Mouse (Mus musculus) activated CD4-positive, CD25-positive, alpha-beta regulatory T cell, adult 9 weeks (primary cell): ENCODE results near the gene Tmem72. TPM values are rescaled to one million over a fixed set of nuclear protein-coding genes. Genes with fewer than 3 reads are reported as not detected.

Experiments
- polyA plus RNA-seq: library from polyadenylated mRNA; unstranded; fragments of 100-300 nt; shearing (Covaris generic); gene quantifications from one replicate; pipeline ENCODE4 v1.2.1, GENCODE M21; 2017

Tmem72 gene
- 0.02 TPM for polyA plus RNA-seq

DNA sequence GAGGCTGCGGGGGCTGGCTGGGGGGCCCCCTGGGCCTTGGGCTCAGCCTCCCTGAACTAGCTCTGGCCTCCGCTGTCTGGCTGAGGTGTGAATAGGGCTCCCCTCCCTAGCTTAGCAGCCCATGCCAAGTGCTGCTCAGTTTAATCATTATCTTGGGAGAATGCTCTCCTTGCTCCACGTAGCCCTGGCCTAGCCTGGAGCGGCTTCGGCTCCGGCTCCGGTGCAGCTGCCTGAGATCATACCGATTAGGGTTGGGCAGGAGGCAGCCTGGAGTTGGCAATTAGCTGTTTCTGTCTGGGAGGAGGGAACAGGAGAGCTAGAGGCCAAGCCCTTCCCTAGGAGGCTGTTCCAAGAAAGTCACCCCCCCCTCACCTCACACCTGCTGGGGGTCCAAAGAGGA lies at the start of gene Tmem72:
Gene Tmem72 (minus strand): TSS at position 248 of the 400 bp plus-strand sequence.

GRCm38 (mm10) chr6:116673471-116674282 lies 43.0 kb downstream of the Tmem72 start, which contains the start of gene Rassf4:
Gene Rassf4, minus strand, starts transcription at chr6:116673952.

DNA sequence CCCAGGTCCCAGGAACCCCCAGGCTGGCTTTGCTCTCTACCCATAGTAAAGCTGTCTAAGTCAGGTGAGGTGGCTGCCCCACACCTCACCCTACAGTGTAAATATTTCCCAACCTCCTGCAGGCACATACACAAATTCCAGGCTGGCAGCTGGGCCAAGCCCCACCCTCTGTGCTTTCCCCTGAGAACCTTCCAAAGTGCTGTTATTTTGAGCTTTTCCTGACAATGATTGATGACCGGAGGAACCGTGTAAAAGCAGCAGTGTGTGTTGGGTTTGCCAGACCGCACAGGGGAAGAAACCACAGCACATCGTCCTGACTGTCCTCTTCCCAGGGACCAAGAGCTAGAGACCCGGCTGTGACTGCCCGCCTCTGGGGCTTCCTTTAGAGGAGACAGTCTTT lies 66.3 kb downstream of the Tmem72 start, which contains the start of gene Depp1:
Gene Depp1 (plus strand): TSS at position 204 of the 400 bp plus-strand sequence.

Other genes with a start within 250 kb of the Tmem72 start
- not detected for gene Olfr211, start 227.8 kb downstream of the Tmem72 start, polyA plus RNA-seq
- not detected for gene Olfr212, start 210.4 kb downstream of the Tmem72 start, polyA plus RNA-seq
- gene Olfr213, start 178.5 kb downstream of the Tmem72 start, polyA plus RNA-seq: not detected
- gene Gm5580, start 165.8 kb downstream of the Tmem72 start, polyA plus RNA-seq: 0.21 TPM
- gene Olfr214, start 162.7 kb downstream of the Tmem72 start, polyA plus RNA-seq: not detected
- not detected for gene Olfr215, start 132.7 kb downstream of the Tmem72 start, polyA plus RNA-seq
- gene Zfp422, start 87.9 kb downstream of the Tmem72 start, polyA plus RNA-seq: 38.0 TPM
- gene Depp1, start 66.3 kb downstream of the Tmem72 start, polyA plus RNA-seq: not detected
- 3.5 TPM for gene Rassf4, start 43.0 kb downstream of the Tmem72 start, polyA plus RNA-seq